8 mouse cellular contexts compared by ENCODE assay signal in genomic region chr17:32350382-32350983, GRCm38 (mm10). TPM values are rescaled to one million over a fixed set of nuclear protein-coding genes. Genes with fewer than 3 reads are reported as not detected.
A peak's percentile ranks its signal among the peaks of the same experiment; 100 is the strongest.
DNase-seq lines count a peak whose midpoint lies in the region; ATAC-seq and TF ChIP-seq lines count a peak whose summit lies in the region.

Gene Akap8l, minus strand, starts transcription at chr17:32350607.

- H3K36me3 ChIP-seq in E14TG2a.4 (ENCODE audit: insufficient read depth, low read length), result peaks cover 28% of the 10 kb centered on the region
- peaks cover 23% of the 10 kb centered on the region for H3K36me3 ChIP-seq in forebrain, embryonic 12.5 days (replicated peaks)
- peaks cover 15% of the 10 kb centered on the region for H3K36me3 ChIP-seq in heart, postnatal 0 days (replicated peaks; ENCODE audit: control insufficient read depth, insufficient read depth, low read length)
- peaks cover 11% of the 10 kb centered on the region for H3K36me3 ChIP-seq in liver, embryonic 16.5 days (ENCODE audit: control insufficient read depth, insufficient read depth)
- peaks cover 20% of the 10 kb centered on the region for H3K36me3 ChIP-seq in neural tube, embryonic 13.5 days
- H3K36me3 ChIP-seq in testis, adult 2 months (ENCODE audit: control insufficient read depth, insufficient read depth, low read length), result no peaks in the 10 kb centered on the region; the same call in 1 of the 2 replicates

- H3K27me3 ChIP-seq in E14TG2a.4 (ENCODE audit: insufficient read depth, low read length), result no peaks in the 10 kb centered on the region
- no peaks in the 10 kb centered on the region for H3K27me3 ChIP-seq in forebrain, embryonic 12.5 days
- no peaks in the 10 kb centered on the region for H3K27me3 ChIP-seq in heart, postnatal 0 days (ENCODE audit: control insufficient read depth, insufficient read depth, low read length)
- H3K27me3 ChIP-seq in liver, embryonic 16.5 days (ENCODE audit: control insufficient read depth, insufficient read depth, low read depth, low read length), result no peaks in the 10 kb centered on the region
- H3K27me3 ChIP-seq in neural tube, embryonic 13.5 days, result no peaks in the 10 kb centered on the region
- no peaks in the 10 kb centered on the region for H3K27me3 ChIP-seq in testis, adult 2 months (ENCODE audit: control insufficient read depth, insufficient read depth, low read length)

- H3K4me2 ChIP-seq in forebrain, embryonic 12.5 days, result peak within 1 kb of the TSS; percentile 79
- peak within 1 kb of the TSS; percentile 80 for H3K4me2 ChIP-seq in heart, postnatal 0 days (ENCODE audit: low read depth, low read length)
- peak within 1 kb of the TSS; percentile 97 for H3K4me2 ChIP-seq in liver, embryonic 16.5 days (ENCODE audit: low read depth, low read length)
- H3K4me2 ChIP-seq in neural tube, embryonic 13.5 days, result peak within 1 kb of the TSS; percentile 84

- ATAC-seq in forebrain, embryonic 12.5 days (ENCODE audit: low FRiP score), result peak; percentile 97
- peak; percentile 97 for ATAC-seq in heart, postnatal 0 days (ENCODE audit: insufficient read depth, low read depth)
- peak; percentile 95 for ATAC-seq in liver, embryonic 16.5 days (ENCODE audit: low read depth)
- peak; percentile 96 for ATAC-seq in neural tube, embryonic 13.5 days (ENCODE audit: low read depth)

- DNase-seq in c-Kit-positive CD71-positive TER-119-positive erythroid progenitor cells, embryonic 14.5 days (ENCODE audit: low spot score), result peak; percentile 98
- DNase-seq in heart, postnatal 0 days (ENCODE audit: low spot score), result peak; percentile 99
- DNase-seq in kidney, postnatal 4 days, result peak; percentile 92 to 96

- under 1% methylated on average over 37 of the region's 37 CpGs for WGBS in forebrain, embryonic 12.5 days
- WGBS in heart, postnatal 0 days, result under 1% methylated on average over 36 of the region's 37 CpGs
- under 1% methylated on average over 37 of the region's 37 CpGs for WGBS in liver, embryonic 16.5 days (ENCODE audit: insufficient replicate concordance)
- WGBS in neural tube, embryonic 13.5 days, result under 1% methylated on average over 37 of the region's 37 CpGs

- peak; percentile 65; the same call in 1 of the 2 replicates for TF ChIP-seq EP300 in heart, postnatal 0 days (IDR thresholded peaks at IDR 0.05; ENCODE audit: low read depth)

- peak within 1 kb of the TSS; percentile 81 for H3K9ac ChIP-seq in forebrain, embryonic 12.5 days
- peak within 1 kb of the TSS; percentile 78 for H3K9ac ChIP-seq in heart, postnatal 0 days (replicated peaks; ENCODE audit: low read depth, low read length)
- peak within 1 kb of the TSS; percentile 73 for H3K9ac ChIP-seq in liver, embryonic 16.5 days (ENCODE audit: low read depth, low read length)
- peak within 1 kb of the TSS; percentile 90 for H3K9ac ChIP-seq in neural tube, embryonic 13.5 days

- peak within 1 kb of the TSS; percentile 99 for H3K4me3 ChIP-seq in E14TG2a.4 (replicated peaks; ENCODE audit: low read length)
- H3K4me3 ChIP-seq in forebrain, embryonic 12.5 days (replicated peaks), result peak within 1 kb of the TSS; percentile 81
- H3K4me3 ChIP-seq in heart, postnatal 0 days (ENCODE audit: low read depth, low read length), result peak within 1 kb of the TSS; percentile 71
- H3K4me3 ChIP-seq in liver, embryonic 16.5 days (ENCODE audit: low read depth, low read length), result peak within 1 kb of the TSS; percentile 68
- H3K4me3 ChIP-seq in neural tube, embryonic 13.5 days, result peak within 1 kb of the TSS; percentile 90
- peak within 1 kb of the TSS; percentile 91 for H3K4me3 ChIP-seq in testis, adult 2 months (ENCODE audit: control insufficient read depth, low read depth, low read length)

- H3K4me1 ChIP-seq in E14TG2a.4 (replicated peaks; ENCODE audit: low read depth, low read length), result peaks cover 70% of the 10 kb centered on the region
- H3K4me1 ChIP-seq in forebrain, embryonic 12.5 days, result peaks cover 29% of the 10 kb centered on the region
- H3K4me1 ChIP-seq in heart, postnatal 0 days (ENCODE audit: control insufficient read depth, insufficient read depth), result peaks cover 20% of the 10 kb centered on the region; the same call in 1 of the 2 replicates
- peaks cover 25% of the 10 kb centered on the region for H3K4me1 ChIP-seq in liver, embryonic 16.5 days (ENCODE audit: control insufficient read depth, low read depth, low read length)
- peaks cover 52% of the 10 kb centered on the region for H3K4me1 ChIP-seq in neural tube, embryonic 13.5 days (replicated peaks)
- H3K4me1 ChIP-seq in testis, adult 2 months (ENCODE audit: control insufficient read depth, insufficient read depth, low read length), result peaks cover 6% of the 10 kb centered on the region

- no peaks in the 10 kb centered on the region for H3K9me3 ChIP-seq in E14TG2a.4 (ENCODE audit: low read length)
- no peaks in the 10 kb centered on the region for H3K9me3 ChIP-seq in forebrain, embryonic 12.5 days
- H3K9me3 ChIP-seq in heart, postnatal 0 days (replicated peaks; ENCODE audit: control insufficient read depth, low read length), result no peaks in the 10 kb centered on the region
- H3K9me3 ChIP-seq in liver, embryonic 16.5 days (replicated peaks; ENCODE audit: control insufficient read depth, low read length), result no peaks in the 10 kb centered on the region
- H3K9me3 ChIP-seq in neural tube, embryonic 13.5 days, result no peaks in the 10 kb centered on the region

- no peak for TF ChIP-seq CTCF in E14TG2a.4 (conservative IDR thresholded peaks at IDR 0.05; ENCODE audit: low read length)
- no peak for TF ChIP-seq CTCF in heart, postnatal 0 days (IDR thresholded peaks at IDR 0.05; ENCODE audit: low read depth)
- no peak; the same call in 1 of the 2 replicates for TF ChIP-seq CTCF in testis, adult 2 months (IDR thresholded peaks at IDR 0.05; ENCODE audit: control insufficient read depth, insufficient read depth, insufficient replicate concordance, low read depth, low read length)

- H3K27ac ChIP-seq in forebrain, embryonic 12.5 days, result peak within 1 kb of the TSS; percentile 67
- peak within 1 kb of the TSS; percentile 90 for H3K27ac ChIP-seq in heart, postnatal 0 days (ENCODE audit: low read depth)
- peak within 1 kb of the TSS; percentile 87 for H3K27ac ChIP-seq in liver, embryonic 16.5 days (ENCODE audit: low read length)
- H3K27ac ChIP-seq in neural tube, embryonic 13.5 days (replicated peaks), result peak within 1 kb of the TSS; percentile 86
- H3K27ac ChIP-seq in testis, adult 2 months (ENCODE audit: control insufficient read depth, insufficient read depth, low read depth, low read length), result peak within 1 kb of the TSS; percentile 94

- peak; percentile 99 for TF ChIP-seq POLR2A in testis, adult 2 months (IDR thresholded peaks at IDR 0.05; ENCODE audit: control insufficient read depth, low read depth, low read length)

RNA-seq across cellular contexts. Expression of gene Akap8l, which starts in this region (rescaled TPM):
- 110 TPM in 2 replicates for polyA plus RNA-seq in forebrain, embryonic 12.5 days (2016; fragmentation: Nextera tagmentation; extraction: Ambion mirVana)
- 38.5 and 80.6 TPM in 2 replicates for total RNA-seq in heart, postnatal 0 days (2014; rRNA removed; ENCODE audit: low replicate concordance)
- 66.4 and 70.8 TPM in 2 replicates for polyA plus RNA-seq in heart, postnatal 0 days (2015; fragmentation: Nextera tagmentation; extraction: Ambion mirVana)
- 37.9 and 42.2 TPM in 2 replicates for polyA plus RNA-seq in liver, embryonic 16.5 days (2015; fragmentation: Nextera tagmentation; extraction: Ambion mirVana)
- polyA plus RNA-seq in neural tube, embryonic 13.5 days (2015; fragmentation: Nextera tagmentation; extraction: Ambion mirVana), result 153 and 154 TPM in 2 replicates
- polyA plus RNA-seq in testis, adult 2 months (2012; rRNA removed), result 107 and 129 TPM in 2 replicates

Comparison
In these comparisons a context has a peak if more than half of its experiments do, and no peak if none do; other contexts are left out.
1. Peak in every context shown above with its lines: DNase-seq, ATAC-seq, H3K4me3 ChIP-seq and H3K27ac ChIP-seq.